Mouse (Mus musculus): Measurements from ENCODE around the gene Nav2. TPM values are rescaled to one million over a fixed set of nuclear protein-coding genes. Genes with fewer than 3 reads are reported as not detected.
A peak's percentile ranks its signal among the peaks of the same experiment; 100 is the strongest.

The Nav2 gene
- polyA plus RNA-seq, 1 experiment from 2014 or later = 36.1 TPM

GRCm38 (mm10) chr7:49318183-49318897 is 409.8 kb downstream of the Nav2 start:
- Histone ChIP-seq H3K9ac (ENCODE audit: low read depth, low read length) (no peak overlapping the region), H3K27ac (ENCODE audit: low read depth, low read length) (no peak overlapping the region), H3K4me1 (replicated peaks; ENCODE audit: control insufficient read depth, insufficient read depth, low read length) (no peaks in the 10 kb centered on the region), H3K4me2 (replicated peaks; ENCODE audit: low read depth, low read length) (no peak overlapping the region), H3K27me3 (ENCODE audit: control insufficient read depth, insufficient read depth, low read length) (no peaks in the 10 kb centered on the region), H3K36me3 (ENCODE audit: control insufficient read depth, insufficient read depth, low read length) (no peaks in the 10 kb centered on the region), H3K9me3 (ENCODE audit: control insufficient read depth, low read length) (no peaks in the 10 kb centered on the region), H3K4me3 (ENCODE audit: low read depth, low read length) (no peak overlapping the region)
- WGBS = 88% methylated on average over 15 of the region's 15 CpGs
- DNase-seq (ENCODE audit: low spot score) (no peak), ATAC-seq (ENCODE audit: low FRiP score) (no peak)

GRCm38 (mm10) chr7:49318898-49319293 is 410.4 kb downstream of the Nav2 start:
- Histone ChIP-seq H3K4me1 (replicated peaks; ENCODE audit: control insufficient read depth, insufficient read depth, low read length) (no peaks in the 10 kb centered on the region), H3K4me2 (replicated peaks; ENCODE audit: low read depth, low read length) (no peak overlapping the region), H3K27ac (ENCODE audit: low read depth, low read length) (no peak overlapping the region), H3K9ac (ENCODE audit: low read depth, low read length) (no peak overlapping the region), H3K36me3 (ENCODE audit: control insufficient read depth, insufficient read depth, low read length) (no peaks in the 10 kb centered on the region), H3K27me3 (ENCODE audit: control insufficient read depth, insufficient read depth, low read length) (no peaks in the 10 kb centered on the region), H3K4me3 (ENCODE audit: low read depth, low read length) (no peak overlapping the region), H3K9me3 (ENCODE audit: control insufficient read depth, low read length) (no peaks in the 10 kb centered on the region)
- ATAC-seq (ENCODE audit: low FRiP score) = no peak
- 91% methylated on average over 8 of the region's 8 CpGs for WGBS
- DNase-seq (ENCODE audit: low spot score) = no peak

DNA sequence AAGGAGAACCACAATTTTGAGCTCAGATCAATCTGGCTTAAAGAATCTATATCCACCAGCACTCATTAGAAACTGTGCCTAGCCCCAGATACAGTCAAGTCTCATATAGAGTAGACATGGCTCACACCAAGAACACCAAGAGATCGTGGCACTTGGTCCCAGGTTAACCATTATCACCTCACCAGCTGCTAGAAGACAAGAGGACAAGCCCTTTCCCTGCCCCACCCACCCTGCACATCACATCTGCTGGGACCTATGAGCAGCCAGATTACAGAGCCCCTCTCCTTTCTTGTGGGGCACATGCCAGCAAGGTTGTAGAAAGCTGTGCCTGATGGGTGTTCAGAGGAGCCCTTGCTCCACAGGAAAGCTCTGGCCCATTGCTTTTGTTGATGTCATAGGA is 411.5 kb downstream of the Nav2 start:
- Histone ChIP-seq H3K27me3 (ENCODE audit: control insufficient read depth, insufficient read depth, low read length) (no peaks in the 10 kb centered on the region), H3K4me3 (ENCODE audit: low read depth, low read length) (no peak overlapping the region), H3K9me3 (ENCODE audit: control insufficient read depth, low read length) (no peaks in the 10 kb centered on the region), H3K4me2 (replicated peaks; ENCODE audit: low read depth, low read length) (no peak overlapping the region), H3K36me3 (ENCODE audit: control insufficient read depth, insufficient read depth, low read length) (no peaks in the 10 kb centered on the region), H3K4me1 (replicated peaks; ENCODE audit: control insufficient read depth, insufficient read depth, low read length) (no peaks in the 10 kb centered on the region; the same call in 1 of the 2 replicates), H3K9ac (ENCODE audit: low read depth, low read length) (no peak overlapping the region), H3K27ac (ENCODE audit: low read depth, low read length) (no peak overlapping the region)
- 81% methylated on average over 1 of the region's 1 CpGs for WGBS
- no peak for DNase-seq (ENCODE audit: low spot score)
- no peak for ATAC-seq (ENCODE audit: low FRiP score)

- no peak for ATAC-seq (ENCODE audit: low FRiP score)
Observed at GRCm38 (mm10) chr7:49321124-49321531, 412.6 kb downstream of the Nav2 start.

DNA sequence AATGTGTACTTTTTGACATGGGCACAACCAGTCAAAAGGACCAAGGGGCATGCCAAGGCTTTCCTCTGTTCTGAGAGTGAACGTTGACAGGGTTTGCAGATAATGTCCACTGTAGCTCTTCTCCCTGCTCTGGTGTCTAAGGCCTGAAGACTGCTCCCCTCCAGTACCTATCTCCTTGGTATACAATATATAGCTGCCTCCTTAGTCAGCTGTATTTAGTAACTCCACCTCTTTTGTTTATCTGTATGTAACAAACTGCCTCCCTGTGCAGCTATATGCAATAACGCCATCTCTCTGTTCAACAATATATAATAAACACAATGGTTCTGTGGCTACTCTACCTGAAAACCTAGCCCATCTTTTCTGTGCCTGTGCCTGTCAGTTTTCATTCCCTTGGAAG is 413.7 kb downstream of the Nav2 start:
- Histone ChIP-seq H3K4me3 (ENCODE audit: low read depth, low read length) (no peak overlapping the region), H3K4me2 (replicated peaks; ENCODE audit: low read depth, low read length) (no peak overlapping the region), H3K27me3 (ENCODE audit: control insufficient read depth, insufficient read depth, low read length) (no peaks in the 10 kb centered on the region), H3K36me3 (ENCODE audit: control insufficient read depth, insufficient read depth, low read length) (no peaks in the 10 kb centered on the region), H3K9ac (ENCODE audit: low read depth, low read length) (no peak overlapping the region), H3K27ac (ENCODE audit: low read depth, low read length) (no peak overlapping the region), H3K9me3 (ENCODE audit: control insufficient read depth, low read length) (no peaks in the 10 kb centered on the region), H3K4me1 (replicated peaks; ENCODE audit: control insufficient read depth, insufficient read depth, low read length) (peaks cover 2% of the 10 kb centered on the region; the same call in 1 of the 2 replicates)
- no peak for DNase-seq (ENCODE audit: low spot score)
- no peak for ATAC-seq (ENCODE audit: low FRiP score)
- 89% methylated on average over 2 of the region's 2 CpGs for WGBS

More at GRCm38 (mm10) chr7:49321124-49321531, 412.6 kb downstream of the Nav2 start:
- no peak for DNase-seq (ENCODE audit: low spot score)
- Histone ChIP-seq H3K4me3 (ENCODE audit: low read depth, low read length) (no peak overlapping the region), H3K9me3 (ENCODE audit: control insufficient read depth, low read length) (no peaks in the 10 kb centered on the region), H3K27ac (ENCODE audit: low read depth, low read length) (no peak overlapping the region), H3K27me3 (ENCODE audit: control insufficient read depth, insufficient read depth, low read length) (no peaks in the 10 kb centered on the region), H3K9ac (ENCODE audit: low read depth, low read length) (no peak overlapping the region), H3K36me3 (ENCODE audit: control insufficient read depth, insufficient read depth, low read length) (no peaks in the 10 kb centered on the region), H3K4me2 (replicated peaks; ENCODE audit: low read depth, low read length) (no peak overlapping the region), H3K4me1 (replicated peaks; ENCODE audit: control insufficient read depth, insufficient read depth, low read length) (peaks cover 1% of the 10 kb centered on the region; the same call in 1 of the 2 replicates)
- 81% methylated on average over 8 of the region's 8 CpGs for WGBS

DNA sequence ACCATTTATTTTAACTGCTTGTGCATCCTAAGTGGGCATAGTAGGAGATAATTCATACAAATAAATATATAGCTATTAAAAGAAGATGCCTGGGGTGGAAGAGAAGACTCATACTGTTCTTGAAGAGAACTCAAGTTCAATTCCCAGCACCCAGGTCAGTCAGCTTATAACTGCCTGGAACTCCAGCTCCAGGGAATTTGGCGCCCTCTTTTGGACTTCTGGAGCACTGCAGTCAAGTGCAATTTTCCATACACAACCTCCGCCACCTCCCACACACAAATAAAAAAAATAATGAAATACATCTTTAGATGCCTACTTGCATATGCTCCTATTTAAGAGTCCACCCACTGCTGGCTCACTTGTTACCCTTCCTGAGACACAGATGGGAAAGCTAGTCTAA is 416.1 kb downstream of the Nav2 start:
- no peaks in the 10 kb centered on the region for H3K27me3 ChIP-seq (ENCODE audit: control insufficient read depth, insufficient read depth, low read length)
- 90% methylated on average over 2 of the region's 2 CpGs for WGBS
- DNase-seq (ENCODE audit: low spot score) (no peak), ATAC-seq (ENCODE audit: low FRiP score) (no peak)
- H3K4me2 ChIP-seq (replicated peaks; ENCODE audit: low read depth, low read length) = no peak overlapping the region
- H3K4me1 ChIP-seq (replicated peaks; ENCODE audit: control insufficient read depth, insufficient read depth, low read length) = peaks cover 2% of the 10 kb centered on the region; the same call in 1 of the 2 replicates
- H3K36me3 ChIP-seq (ENCODE audit: control insufficient read depth, insufficient read depth, low read length) = no peaks in the 10 kb centered on the region
- no peak overlapping the region for H3K4me3 ChIP-seq (ENCODE audit: low read depth, low read length)
- no peaks in the 10 kb centered on the region for H3K9me3 ChIP-seq (ENCODE audit: control insufficient read depth, low read length)
- H3K9ac ChIP-seq (ENCODE audit: low read depth, low read length) = no peak overlapping the region
- H3K27ac ChIP-seq (ENCODE audit: low read depth, low read length) = no peak overlapping the region

GRCm38 (mm10) chr7:49326136-49326722 is 417.7 kb downstream of the Nav2 start:
- 49% methylated on average over 5 of the region's 5 CpGs for WGBS
- Histone ChIP-seq H3K4me1 (replicated peaks; ENCODE audit: control insufficient read depth, insufficient read depth, low read length) (peaks cover 2% of the 10 kb centered on the region; the same call in 1 of the 2 replicates), H3K9me3 (ENCODE audit: control insufficient read depth, low read length) (no peaks in the 10 kb centered on the region), H3K36me3 (ENCODE audit: control insufficient read depth, insufficient read depth, low read length) (no peaks in the 10 kb centered on the region), H3K27me3 (ENCODE audit: control insufficient read depth, insufficient read depth, low read length) (no peaks in the 10 kb centered on the region), H3K9ac (ENCODE audit: low read depth, low read length) (0 out of 2 replicates have a peak overlapping the region, but pooled peaks have one; percentile 11), H3K4me3 (ENCODE audit: low read depth, low read length) (no peak overlapping the region), H3K4me2 (replicated peaks; ENCODE audit: low read depth, low read length) (no peak overlapping the region), H3K27ac (ENCODE audit: low read depth, low read length) (no peak overlapping the region)
- DNase-seq (ENCODE audit: low spot score) (no peak), ATAC-seq (ENCODE audit: low FRiP score) (no peak)

DNA sequence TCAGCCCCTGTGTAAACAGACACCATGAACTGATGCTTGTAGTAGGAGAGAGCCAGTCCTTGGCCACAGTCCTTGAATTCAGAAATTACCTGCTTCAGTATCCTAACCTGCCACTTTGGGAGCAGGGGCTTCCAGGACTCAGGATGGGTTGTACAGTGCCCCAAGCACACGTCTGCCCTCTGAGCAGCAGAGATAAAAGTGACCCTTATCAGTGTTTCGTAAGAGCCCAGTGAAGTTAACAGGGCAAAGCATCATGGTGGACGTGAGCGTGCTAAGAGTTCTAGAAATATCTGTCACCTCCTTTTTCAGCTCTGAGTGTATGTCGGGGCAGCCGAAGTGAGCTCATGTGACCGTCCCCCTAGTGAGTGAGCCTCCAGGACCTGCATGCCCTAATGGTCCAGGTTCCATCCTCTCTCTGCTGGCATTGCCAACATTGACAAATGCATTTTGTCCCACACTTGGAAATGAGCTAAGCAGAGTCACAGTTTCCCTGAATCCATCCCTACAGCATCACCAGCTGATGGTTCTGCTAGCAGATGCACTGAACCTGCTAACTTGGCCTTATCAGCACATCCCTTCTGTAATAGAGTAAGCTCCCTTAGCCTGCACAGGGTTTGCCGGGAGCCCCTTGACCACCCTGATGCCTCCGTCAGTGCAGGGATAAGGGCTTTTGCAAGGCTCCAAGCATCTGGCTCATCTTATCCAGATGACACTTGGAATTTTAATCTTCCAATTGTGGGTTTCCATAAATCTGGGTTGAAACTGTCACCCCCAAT is 418.6 kb downstream of the Nav2 start:
- WGBS = 88% methylated on average over 9 of the region's 9 CpGs
- DNase-seq (ENCODE audit: low spot score) = no peak
- H3K4me3 ChIP-seq (ENCODE audit: low read depth, low read length) = no peak overlapping the region

More for the DNA sequence above, 418.6 kb downstream of the Nav2 start:
- Histone ChIP-seq H3K27ac (ENCODE audit: low read depth, low read length) (no peak overlapping the region), H3K4me2 (replicated peaks; ENCODE audit: low read depth, low read length) (no peak overlapping the region), H3K4me1 (replicated peaks; ENCODE audit: control insufficient read depth, insufficient read depth, low read length) (peaks cover 2% of the 10 kb centered on the region; the same call in 1 of the 2 replicates), H3K9me3 (ENCODE audit: control insufficient read depth, low read length) (no peaks in the 10 kb centered on the region), H3K27me3 (ENCODE audit: control insufficient read depth, insufficient read depth, low read length) (no peaks in the 10 kb centered on the region), H3K36me3 (ENCODE audit: control insufficient read depth, insufficient read depth, low read length) (no peaks in the 10 kb centered on the region), H3K9ac (ENCODE audit: low read depth, low read length) (no peak overlapping the region)
- no peak for ATAC-seq (ENCODE audit: low FRiP score)

Data from hindbrain, embryonic 11.5 days (tissue).